Mouse (Mus musculus) heart, postnatal 0 days (tissue): ENCODE measurements around the gene Josd2. TPM values are rescaled to one million over a fixed set of nuclear protein-coding genes. Genes with fewer than 3 reads are reported as not detected.
A peak's percentile ranks its signal among the peaks of the same experiment; 100 is the strongest.

Source experiments
- ATAC-seq: fragments of 200-750 bp; cut with Nextera tagmentation; 2 replicates; pipeline ENCODE4 v1.8.0; 2017; ENCODE audit warnings: low read depth, moderate number of reproducible peaks, moderate library complexity; ENCODE audit not compliant: insufficient read depth
- DNase-seq: peaks from one replicate; pipeline ENCODE4 v3.0.0-alpha.2; 2016; ENCODE audit warnings: low spot score
- H3K27ac ChIP-seq: fragments of 300-500 bp; sonication (generic); 2 replicates; pipeline ENCODE4 v1.5.1; 2014; ENCODE audit warnings: low read depth, mild to moderate bottlenecking
- H3K27me3 ChIP-seq: fragments of 300-500 bp; sonication (generic); 2 replicates; pipeline ENCODE4 v1.6.1; 2014; ENCODE audit warnings: low read length, mixed read lengths; ENCODE audit not compliant: control insufficient read depth, insufficient read depth
- H3K36me3 ChIP-seq: fragments of 300-500 bp; sonication (generic); replicated peaks from 2 replicates; pipeline ENCODE4 v1.6.1; 2014; ENCODE audit warnings: low read length, mixed read lengths; ENCODE audit not compliant: control insufficient read depth, insufficient read depth
- H3K4me1 ChIP-seq: fragments of 300-500 bp; sonication (generic); 2 replicates; pipeline ENCODE4 v1.6.1; 2014; ENCODE audit warnings: antibody characterized with exemption; ENCODE audit not compliant: control insufficient read depth, insufficient read depth
- H3K4me2 ChIP-seq: fragments of 300-500 bp; sonication (generic); 2 replicates; pipeline ENCODE4 v1.6.1; 2014; ENCODE audit warnings: low read depth, mild to moderate bottlenecking, low read length, moderate library complexity
- H3K4me3 ChIP-seq: fragments of 300-500 bp; sonication (generic); 2 replicates; pipeline ENCODE4 v1.5.1; 2014; ENCODE audit warnings: low read depth, low read length
- H3K9ac ChIP-seq: fragments of 300-500 bp; sonication (generic); replicated peaks from 2 replicates; pipeline ENCODE4 v1.6.1; 2014; ENCODE audit warnings: low read depth, low read length, mixed read lengths
- H3K9me3 ChIP-seq: fragments of 300-500 bp; sonication (generic); replicated peaks from 2 replicates; pipeline ENCODE4 v1.6.1; 2016; ENCODE audit warnings: low read length; ENCODE audit not compliant: control insufficient read depth
- CTCF ChIP-seq: IDR thresholded peaks from 2 replicates; pipeline ENCODE4 v1.5.1; 2016; ENCODE audit warnings: antibody characterized with exemption, control low read depth, low read depth
- EP300 ChIP-seq: IDR thresholded peaks from 2 replicates; pipeline ENCODE4 v1.6.1; 2016; ENCODE audit warnings: antibody characterized with exemption, low read depth
- WGBS: fragments of 180-500 bp; shearing (Covaris S2); extraction: QIAGEN DNeasy Blood & Tissue Kit; methylation state at CpG from one replicate; pipeline ENCODE4 v1.1.7; 2014; 5-methylcytosine and 5-hydroxymethylcytosine counted together
- polyA plus RNA-seq: library from polyadenylated mRNA; unstranded; fragments of >200 nt; fragmentation: Nextera tagmentation; extraction: Ambion mirVana; gene quantifications from 2 replicates; pipeline ENCODE4 v1.2.1, GENCODE M21; 2015
- total RNA-seq: library from RNA; depleted of rRNA; stranded (reverse); fragments of >200 nt; gene quantifications from 2 replicates; pipeline ENCODE4 v1.2.3, GENCODE M21; 2014; ENCODE audit warnings: low replicate concordance

Gene Josd2
- total and polyA plus RNA-seq, 2 experiments from 2014 or later = 91.2 to 123 TPM

GRCm38 (mm10) chr7:44475046-44475614 lies 7.3 kb downstream of the Josd2 start:
- ATAC-seq (no peak), DNase-seq (peak; percentile 56)
- Histone ChIP-seq H3K27ac (peak overlapping the region; percentile 99), H3K9me3 (no peaks in the 10 kb centered on the region), H3K4me2 (peak overlapping the region; percentile 55), H3K4me1 (peaks cover 33% of the 10 kb centered on the region), H3K36me3 (no peaks in the 10 kb centered on the region), H3K27me3 (no peaks in the 10 kb centered on the region), H3K4me3 (peak overlapping the region; percentile 52), H3K9ac (peak overlapping the region; percentile 72; the same call in 1 of the 2 replicates)
- WGBS = 16% methylated on average over 5 of the region's 5 CpGs
- TF ChIP-seq EP300 = no peak

- ATAC-seq = no peak
- Histone ChIP-seq H3K36me3 (no peaks in the 10 kb centered on the region), H3K9ac (peak overlapping the region; percentile 26; the same call in 1 of the 2 replicates), H3K27ac (peak overlapping the region; percentile 20; the same call in 1 of the 2 replicates), H3K27me3 (no peaks in the 10 kb centered on the region), H3K9me3 (no peaks in the 10 kb centered on the region), H3K4me1 (peaks cover 12% of the 10 kb centered on the region), H3K4me2 (peak overlapping the region; percentile 30), H3K4me3 (no peak overlapping the region)
- no peak for DNase-seq
- WGBS = 42% methylated on average over 3 of the region's 3 CpGs
- TF ChIP-seq EP300 (no peak), CTCF (no peak)
Measured at GRCm38 (mm10) chr7:44482836-44483435, 15.2 kb downstream of the Josd2 start.

- H3K4me3 ChIP-seq = no peak overlapping the region
- ATAC-seq = no peak
- TF ChIP-seq CTCF (no peak), EP300 (no peak)
- no peak for DNase-seq
- H3K27me3 ChIP-seq = no peaks in the 10 kb centered on the region
- peaks cover 12% of the 10 kb centered on the region for H3K4me1 ChIP-seq
- WGBS = 68% methylated on average over 1 of the region's 1 CpGs
- H3K9ac ChIP-seq = no peak overlapping the region
- H3K9me3 ChIP-seq = no peaks in the 10 kb centered on the region
- peak overlapping the region; percentile 8; the same call in 1 of the 2 replicates for H3K27ac ChIP-seq
- H3K4me2 ChIP-seq = no peak overlapping the region
- no peaks in the 10 kb centered on the region for H3K36me3 ChIP-seq
Measured at GRCm38 (mm10) chr7:44484109-44484508, 16.3 kb downstream of the Josd2 start.

DNA sequence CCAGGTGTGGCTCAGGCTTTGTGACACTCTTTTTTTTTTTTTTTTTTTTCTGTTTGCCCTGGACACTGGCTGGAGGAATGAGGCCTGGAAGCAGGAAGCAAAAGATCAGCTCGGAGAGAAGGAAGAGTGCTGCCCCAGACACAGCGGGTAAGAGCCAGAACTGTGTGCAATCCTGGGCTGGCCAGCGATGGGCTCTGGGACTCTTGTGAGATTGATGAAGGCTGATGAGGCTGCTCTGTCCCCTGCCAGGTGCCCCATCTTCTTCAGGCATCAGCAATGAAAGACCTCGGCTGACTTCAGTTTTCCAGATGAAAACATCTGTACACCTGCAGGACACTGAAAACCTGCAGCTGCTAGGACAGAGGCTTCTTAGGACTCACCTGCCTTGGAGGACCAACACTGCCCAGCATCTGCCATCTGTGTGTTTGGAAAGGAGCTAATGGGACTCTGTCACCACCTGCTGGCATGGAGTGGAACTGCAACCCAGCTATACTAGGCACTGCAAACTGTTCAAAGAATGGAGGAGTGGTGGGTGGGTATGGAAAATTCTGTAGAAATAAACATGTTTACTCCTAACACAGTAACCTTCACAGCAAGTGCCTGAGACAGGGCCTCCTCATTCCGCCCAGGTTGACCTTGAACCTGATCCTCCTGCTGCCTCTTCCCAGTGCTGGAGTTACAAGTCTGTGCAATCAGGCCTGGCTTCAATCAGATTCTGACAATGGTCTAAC lies 17.2 kb downstream of the Josd2 start:
- peak; percentile 45; the same call in 1 of the 2 replicates for ATAC-seq
- Histone ChIP-seq H3K4me3 (no peak overlapping the region), H3K4me1 (peaks cover 12% of the 10 kb centered on the region), H3K9ac (no peak overlapping the region), H3K4me2 (no peak overlapping the region), H3K36me3 (no peaks in the 10 kb centered on the region; the same call in 1 of the 2 replicates), H3K27me3 (no peaks in the 10 kb centered on the region), H3K27ac (0 out of 2 replicates have a peak overlapping the region, but pooled peaks have one; percentile 8), H3K9me3 (no peaks in the 10 kb centered on the region)
- peak; percentile 62 for DNase-seq
- TF ChIP-seq CTCF (peak; percentile 97), EP300 (no peak)
- WGBS = 22% methylated on average over 5 of the region's 5 CpGs

GRCm38 (mm10) chr7:44485572-44486195 lies 17.9 kb downstream of the Josd2 start:
- H3K27me3 ChIP-seq = no peaks in the 10 kb centered on the region
- H3K9ac ChIP-seq = no peak overlapping the region
- H3K4me2 ChIP-seq = no peak overlapping the region
- peak overlapping the region; percentile 22; the same call in 1 of the 2 replicates for H3K27ac ChIP-seq
- no peak overlapping the region for H3K4me3 ChIP-seq
- TF ChIP-seq CTCF (no peak), EP300 (no peak)
- 53% methylated on average over 7 of the region's 7 CpGs for WGBS
- H3K4me1 ChIP-seq = peaks cover 12% of the 10 kb centered on the region
- ATAC-seq (no peak), DNase-seq (no peak)
- no peaks in the 10 kb centered on the region for H3K9me3 ChIP-seq
- peaks cover 5% of the 10 kb centered on the region for H3K36me3 ChIP-seq
